Mouse (Mus musculus) ovary, postnatal 36 days (tissue): Measurements from ENCODE around the gene St6galnac3.

Experiments used
- DNase-seq: peaks from one replicate; pipeline ENCODE4 v3.0.0; 2022; ENCODE audit warnings: low spot score, mixed read lengths

Gene St6galnac3

DNA sequence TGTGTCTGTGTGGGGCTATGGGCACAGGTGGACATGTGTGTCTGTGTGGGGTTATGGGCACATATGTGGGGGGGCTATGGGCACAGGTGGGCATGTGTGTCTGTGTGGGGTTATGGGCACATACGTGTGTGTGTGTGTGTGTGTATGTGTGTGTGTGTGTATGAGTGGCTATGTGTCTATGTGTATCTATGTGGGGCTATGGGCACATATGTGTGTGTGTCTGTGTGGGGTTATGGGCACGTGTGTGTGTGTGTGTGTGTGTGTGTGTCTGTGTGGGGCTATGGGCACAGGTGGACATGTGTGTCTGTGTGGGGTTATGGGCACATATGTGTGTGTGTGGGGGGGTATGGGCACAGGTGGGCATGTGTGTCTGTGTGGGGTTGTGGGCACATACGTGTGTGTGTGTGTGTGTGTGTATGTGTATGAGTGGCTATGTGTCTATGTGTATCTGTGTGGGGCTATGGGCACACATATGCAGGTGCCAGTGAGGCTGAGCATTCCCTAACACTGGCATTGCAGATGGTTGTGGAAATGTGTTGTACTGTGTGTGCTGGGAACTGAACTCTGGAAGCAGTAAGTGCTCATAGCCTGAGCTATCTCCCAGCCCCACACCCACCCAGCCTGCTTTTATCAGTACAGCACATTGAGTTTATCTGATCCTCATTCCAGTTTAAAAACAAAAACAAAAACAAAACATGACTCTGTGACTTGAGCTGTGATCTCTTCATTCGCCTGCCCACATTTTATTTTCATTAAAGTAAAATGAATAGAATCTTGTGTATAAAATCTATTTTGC lies 8.6 kb upstream of the St6galnac3 start:
- no peak for DNase-seq

DNA sequence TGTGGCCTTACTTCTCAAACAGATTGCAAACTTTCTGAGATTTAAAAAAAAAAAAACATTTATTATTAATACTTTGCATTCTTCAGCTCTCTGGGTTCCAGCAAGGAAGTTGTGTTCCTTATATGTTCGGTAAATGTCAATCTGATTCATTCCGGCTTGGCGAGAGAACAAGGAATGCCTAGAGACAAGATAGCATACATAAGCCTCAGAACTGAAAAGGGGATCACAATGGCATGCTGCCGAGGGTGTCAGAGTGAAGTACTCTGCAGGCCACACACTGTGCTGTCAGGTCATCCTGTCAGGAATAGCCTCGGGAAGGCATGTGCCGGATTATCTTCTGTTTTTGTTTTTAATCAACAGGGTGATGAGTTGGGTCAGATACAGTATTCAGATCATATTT lies 7.8 kb upstream of the St6galnac3 start:
- DNase-seq = no peak

DNA sequence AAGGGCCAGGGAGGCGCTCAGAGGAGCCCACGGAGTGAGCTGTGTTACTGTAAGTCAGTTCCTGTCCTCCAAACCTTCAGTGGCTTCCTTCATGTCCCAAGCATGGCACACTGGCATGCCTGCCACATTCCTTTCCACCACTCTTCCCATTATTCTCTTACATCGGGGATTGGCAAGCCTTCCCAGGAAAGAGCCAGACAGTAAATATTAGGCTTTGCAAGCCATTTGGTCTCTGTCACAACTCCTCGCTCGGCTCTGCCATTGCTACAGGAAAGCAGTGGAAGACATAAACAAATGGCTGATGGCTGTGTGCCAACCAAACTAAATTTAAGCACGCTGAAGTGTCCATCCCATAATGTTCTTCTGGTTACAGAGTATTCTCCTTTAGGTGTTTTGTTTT lies 7.1 kb upstream of the St6galnac3 start:
- DNase-seq = no peak

DNA sequence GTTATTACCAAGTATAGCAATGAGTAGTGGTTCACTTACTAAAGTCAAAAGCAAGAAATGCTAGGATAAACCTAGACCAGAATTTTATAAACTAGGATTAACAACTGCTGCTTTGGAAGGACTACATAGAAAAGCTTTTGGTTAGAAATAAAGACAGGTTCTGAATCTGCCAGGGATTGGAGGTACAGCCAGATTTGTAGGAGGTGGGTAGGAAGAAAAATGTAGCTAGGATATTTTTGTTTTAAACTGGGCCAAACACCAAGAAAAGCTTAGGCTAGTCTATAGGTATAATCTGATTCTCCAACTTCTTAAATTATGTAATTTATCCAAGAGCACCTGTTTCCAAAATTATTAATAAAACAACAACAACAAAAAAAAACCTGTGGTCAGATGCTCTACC lies 3.6 kb upstream of the St6galnac3 start:
- DNase-seq = no peak

DNA sequence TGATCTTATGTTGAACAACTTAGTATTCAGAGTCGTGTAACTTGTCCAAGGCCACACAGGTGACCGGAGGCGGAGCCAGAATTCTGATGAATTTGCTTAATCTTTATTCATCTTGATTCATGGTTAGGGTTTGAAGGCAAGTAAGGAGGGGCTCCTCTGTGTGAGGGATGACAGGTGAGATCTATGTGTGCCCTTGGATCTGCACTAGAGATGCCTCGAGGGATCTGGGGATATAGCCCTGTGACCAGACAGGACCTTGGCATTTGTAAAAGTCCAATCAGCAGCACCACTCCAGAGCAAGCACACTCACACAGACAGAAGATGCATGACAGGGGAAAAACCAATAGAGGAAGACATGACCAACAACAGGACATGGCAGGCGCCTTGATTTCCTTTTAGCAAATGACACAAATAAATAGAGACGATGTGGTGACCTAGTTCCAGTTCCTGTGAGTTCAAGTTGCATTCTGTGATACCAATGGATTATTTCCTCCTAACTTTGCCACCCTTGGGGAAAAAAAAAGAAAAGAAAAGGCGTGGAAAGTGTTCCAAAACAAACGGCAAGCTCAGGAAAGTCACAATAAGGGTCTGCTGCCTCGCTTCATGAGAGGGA lies 1.4 kb downstream of the St6galnac3 start:
- DNase-seq = no peak

DNA sequence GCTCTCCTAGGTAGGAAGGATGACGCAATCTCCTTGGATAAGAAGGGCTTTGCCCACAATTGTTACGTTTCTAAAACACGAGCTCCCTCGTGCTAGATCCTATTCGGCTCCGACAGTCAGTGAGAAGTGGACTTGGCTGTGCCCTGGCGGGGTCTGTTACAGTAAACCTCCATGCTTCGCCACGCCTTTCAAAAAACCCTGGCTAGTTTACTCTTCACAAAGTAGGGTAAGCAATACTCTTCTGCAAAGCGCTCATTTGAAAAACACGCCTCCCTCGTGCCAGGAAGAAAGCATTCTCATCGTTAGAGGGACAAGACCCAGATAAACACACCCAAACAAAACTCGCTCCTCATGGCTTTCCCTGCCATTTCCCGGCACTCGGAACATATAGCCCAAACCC lies 3.4 kb downstream of the St6galnac3 start:
- no peak for DNase-seq

DNA sequence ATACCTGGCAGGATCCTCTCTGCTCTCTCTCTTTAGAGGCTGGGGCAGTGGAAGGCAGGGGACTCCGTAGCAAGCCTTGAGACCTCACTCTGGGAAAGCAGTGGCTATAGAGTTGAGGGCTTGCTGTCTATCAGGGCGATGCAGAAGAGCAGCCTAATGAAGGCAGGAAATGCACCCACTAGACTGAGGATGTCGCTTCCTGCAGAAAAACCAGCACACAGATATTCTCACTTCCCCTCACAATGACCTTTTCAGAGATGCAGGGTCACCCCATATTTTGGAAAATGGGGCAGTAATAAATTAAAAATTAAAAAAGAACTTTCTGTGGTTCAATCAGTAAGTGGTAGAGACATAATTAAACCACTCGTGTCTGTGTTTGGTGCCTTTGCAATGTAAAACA lies 4.1 kb downstream of the St6galnac3 start:
- no peak for DNase-seq

DNA sequence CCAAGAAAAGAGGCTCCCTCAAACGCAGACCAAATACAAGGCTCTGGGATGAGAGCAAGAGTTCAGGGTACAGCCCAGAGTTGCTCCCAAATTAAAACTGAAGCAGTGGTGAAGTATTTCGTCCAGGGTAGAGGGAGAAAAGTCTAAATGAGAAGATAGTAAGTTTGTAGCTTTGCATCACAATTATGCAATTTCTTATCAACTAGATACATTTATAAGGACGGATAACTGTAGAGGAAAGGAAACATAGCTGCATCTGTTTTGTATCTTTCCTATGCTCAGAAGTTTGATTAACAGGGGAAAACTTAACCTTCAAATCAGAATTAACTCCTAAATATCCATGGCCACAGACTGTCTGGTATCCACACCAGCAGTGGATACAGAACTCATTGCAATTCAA lies 4.7 kb downstream of the St6galnac3 start:
- no peak for DNase-seq

DNA sequence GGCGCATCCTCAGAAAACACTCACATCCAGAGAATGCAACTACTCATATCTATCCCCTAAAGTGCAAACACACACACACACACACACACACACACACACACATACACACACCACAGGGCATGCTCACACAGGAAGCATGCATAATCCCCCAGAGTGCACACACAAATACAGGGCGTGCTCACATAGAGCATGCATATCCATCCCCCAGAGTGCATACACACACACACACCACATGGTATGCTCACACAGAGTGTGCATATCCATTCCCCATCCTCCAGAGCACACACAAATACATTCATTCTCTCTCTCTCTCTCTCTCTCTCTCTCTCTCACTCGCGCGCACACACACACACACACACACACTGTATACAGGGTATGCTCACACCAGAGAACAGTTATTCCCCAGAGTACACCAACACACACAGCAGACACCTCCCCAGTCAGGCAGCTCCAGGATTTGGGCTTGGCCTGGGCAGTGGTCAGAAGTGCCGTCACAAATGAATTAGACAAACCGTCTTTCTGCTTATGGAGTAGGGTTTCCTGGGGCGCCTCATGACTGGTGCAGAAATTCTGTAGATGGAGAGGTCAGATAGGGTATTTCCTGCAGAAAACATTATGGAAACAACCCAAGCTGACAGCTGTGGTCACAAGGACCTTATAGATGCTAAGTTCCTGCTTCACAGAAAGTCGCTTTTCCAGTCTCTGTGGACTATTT lies 5.6 kb downstream of the St6galnac3 start:
- no peak for DNase-seq

DNA sequence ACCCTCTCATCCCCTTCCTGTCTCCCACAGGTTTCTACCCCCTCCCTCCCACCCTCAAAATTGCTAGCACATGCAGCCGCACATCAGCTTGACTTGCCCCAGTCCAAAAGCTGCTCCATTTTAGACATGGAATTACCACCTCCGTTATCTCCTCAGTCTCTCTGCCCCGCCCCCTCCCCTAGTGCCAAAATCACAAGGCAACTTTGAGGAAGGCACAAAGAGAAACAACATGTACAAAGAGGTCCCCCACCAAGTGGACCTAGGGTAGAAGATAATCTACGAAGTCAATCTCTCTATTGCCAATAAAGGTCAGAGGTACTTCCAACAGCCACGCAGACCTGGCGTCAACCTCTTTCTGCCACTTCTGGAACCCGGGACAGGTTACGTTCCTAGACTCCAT lies 6.2 kb downstream of the St6galnac3 start:
- no peak for DNase-seq

DNA sequence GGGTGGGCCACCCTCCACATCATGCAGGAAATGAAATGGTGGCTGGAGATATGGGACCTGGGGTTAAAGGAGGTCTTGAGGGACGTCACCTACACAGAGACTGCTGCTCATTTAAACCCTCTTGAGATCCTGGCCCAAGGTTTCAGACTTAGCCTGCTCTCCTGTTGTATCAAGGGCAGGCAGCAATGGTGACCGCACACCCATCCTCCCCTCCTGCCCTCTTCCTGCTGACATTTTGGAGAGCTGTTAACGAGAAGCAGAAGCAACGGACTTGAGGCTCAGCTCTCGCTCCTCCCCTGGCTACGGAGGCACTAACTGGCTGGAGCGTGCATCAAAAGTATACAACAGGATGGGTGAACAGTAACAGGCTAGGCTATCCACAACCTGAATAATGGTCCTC lies 7.2 kb downstream of the St6galnac3 start:
- DNase-seq = no peak

DNA sequence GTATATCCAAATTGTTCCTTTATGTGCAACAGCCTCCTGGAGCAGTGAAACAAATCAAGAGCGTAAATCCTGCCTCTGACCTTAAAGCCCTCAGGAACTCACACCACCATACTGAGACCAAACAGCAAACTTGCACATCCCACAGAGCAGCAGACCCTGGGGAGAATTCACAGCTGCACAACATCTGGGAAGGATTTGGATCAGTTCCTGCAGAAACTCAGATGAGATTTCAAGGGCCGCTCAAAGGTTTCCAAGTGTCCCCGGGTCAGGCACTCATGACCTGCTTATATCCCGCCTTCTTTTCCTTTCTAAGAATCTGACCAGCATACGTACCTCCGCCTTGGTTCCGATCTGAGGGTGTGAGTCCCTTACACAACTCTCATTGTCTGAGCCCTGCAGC lies 9.3 kb downstream of the St6galnac3 start:
- DNase-seq = no peak

DNA sequence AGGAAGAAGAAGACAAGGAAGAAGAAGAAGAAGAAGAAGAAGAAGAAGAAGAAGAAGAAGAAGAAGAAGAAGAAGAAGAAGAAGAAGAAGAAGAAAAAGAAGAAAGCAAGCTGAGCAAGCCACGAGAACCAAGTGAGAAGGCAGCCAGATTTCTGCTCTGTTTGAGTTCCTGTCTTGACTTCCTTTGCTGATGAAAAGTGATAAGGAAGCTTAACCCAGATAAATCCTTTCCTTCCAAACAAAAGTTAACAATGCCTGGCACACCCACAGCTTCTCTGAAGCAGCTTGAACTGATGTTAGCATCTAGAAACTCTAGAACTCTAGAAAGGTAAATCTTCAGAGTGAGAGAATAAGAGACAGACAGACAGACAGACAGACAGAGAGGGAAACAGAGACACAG lies 14.4 kb downstream of the St6galnac3 start:
- DNase-seq = no peak

DNA sequence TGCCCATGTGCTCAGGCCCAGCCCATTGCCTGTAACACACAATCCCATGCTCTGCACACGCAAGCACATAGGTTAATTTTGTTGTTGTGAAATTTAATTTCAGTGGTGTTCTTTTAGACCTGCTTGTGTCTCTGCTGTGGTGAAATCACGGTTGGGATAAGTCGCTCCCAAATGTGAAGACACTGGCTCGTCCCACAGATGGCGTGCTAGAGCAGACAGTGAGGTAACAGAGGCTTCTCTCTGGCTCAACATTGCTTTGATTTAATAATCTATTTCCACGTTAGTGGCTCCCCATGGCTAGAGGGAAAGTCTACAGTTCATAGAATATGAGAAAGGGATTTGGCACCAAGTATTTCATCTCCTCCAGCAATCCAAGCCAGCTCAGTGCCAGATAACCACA lies 17.3 kb downstream of the St6galnac3 start:
- no peak for DNase-seq

DNA sequence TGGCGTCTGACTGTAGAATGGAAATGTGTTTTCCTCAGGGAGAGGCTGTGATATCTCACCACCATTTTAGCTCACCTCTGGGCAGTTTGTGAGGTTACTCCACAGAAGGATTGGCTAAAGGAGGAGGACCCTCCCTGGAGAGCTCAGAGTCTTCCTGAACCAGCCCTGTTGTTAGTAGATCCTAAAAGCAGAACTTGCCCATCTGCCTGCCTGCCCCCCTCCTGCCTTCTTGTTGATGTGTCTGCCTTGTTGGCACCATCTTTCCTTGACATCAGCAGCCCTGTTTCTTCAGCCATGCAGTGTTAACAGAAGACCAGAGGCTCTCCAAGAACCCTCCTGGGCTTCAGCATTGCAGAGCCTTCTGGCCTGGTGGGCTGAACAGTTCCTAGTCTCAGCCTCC lies 18.1 kb downstream of the St6galnac3 start:
- DNase-seq = no peak

DNA sequence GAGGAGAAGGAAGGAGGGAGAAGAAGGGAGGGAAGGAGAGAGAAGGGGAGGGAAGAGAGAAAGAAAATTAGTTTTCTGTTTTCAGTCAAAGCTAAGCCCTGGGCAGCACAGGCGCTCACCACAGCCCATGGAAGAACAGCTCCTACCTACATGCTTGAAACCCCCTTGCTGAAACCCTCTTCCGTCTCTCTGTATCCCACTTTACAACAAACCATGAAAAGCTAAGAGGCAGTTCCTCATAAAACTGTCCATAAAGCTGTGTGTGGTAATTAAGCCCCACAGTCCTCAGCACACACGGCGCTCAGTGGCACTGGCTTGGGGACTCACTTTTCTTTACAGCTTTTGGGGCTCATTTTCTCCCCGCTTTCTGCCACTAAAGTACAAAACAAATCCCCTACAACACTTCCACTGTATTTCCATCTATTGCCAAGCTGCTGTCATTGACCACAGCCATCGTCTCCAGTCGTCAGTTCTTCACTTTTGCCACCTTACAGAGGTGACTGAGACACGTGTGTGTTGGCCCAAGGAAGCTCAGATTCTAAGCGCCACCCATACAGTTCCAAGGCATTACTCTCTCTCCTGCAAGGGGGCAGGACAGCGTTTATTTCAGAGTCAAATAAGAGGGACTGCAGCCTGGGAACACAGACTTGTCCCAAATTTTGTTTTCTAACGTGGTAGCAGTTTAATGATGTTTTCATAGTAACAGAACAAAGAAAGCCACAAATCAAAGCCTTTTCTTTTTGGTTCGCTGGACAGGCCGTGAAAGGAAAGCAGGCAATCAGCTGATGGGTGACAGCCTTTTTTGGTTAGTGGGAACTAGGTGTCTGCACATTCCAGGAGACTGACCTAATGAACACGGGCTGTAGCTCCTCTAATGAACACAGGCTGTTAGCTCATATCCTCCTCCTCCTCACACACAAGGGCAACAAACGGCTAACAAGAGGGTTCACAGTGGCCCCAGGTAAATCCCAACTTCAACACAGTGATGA lies 22.9 kb downstream of the St6galnac3 start:
- no peak for DNase-seq

DNA sequence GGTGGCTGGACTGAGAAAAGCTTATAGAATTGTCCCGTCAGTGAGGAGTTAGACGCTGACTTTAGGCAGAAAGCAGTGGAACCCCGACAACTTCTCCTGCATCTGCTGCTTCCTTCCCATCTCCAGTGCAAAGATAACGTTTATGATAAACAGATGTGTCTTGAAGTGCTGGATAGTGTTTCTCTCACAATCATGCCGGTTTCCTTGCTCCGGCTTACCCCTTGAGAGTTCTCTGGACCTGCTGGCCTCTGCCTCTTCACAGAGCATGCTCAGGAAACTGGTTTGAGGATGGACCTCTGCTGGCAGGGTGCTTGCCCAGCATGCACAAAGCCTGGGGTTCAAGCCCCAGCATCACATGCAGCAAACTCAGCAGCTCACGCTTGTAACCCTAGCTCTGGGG lies 23.8 kb downstream of the St6galnac3 start:
- no peak for DNase-seq

DNA sequence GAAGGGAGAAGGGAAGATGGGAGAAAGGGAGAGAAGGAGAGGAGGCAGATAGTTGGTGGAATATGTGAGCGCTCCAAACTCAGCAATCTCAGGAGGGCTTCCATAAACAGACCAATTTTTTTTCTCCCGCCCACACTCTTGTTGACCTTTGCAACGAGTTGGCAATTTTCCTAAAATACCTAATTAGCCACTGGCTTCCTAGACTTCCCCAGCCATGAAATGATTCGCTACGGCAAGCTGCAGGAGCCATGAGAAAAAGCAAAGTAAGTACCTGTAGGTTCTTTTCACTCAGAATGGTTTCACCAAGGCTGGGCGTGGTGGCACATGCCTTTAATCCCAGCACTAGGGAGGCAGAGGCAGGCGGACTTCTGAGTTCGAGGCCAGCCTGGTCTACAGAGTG lies 25.9 kb downstream of the St6galnac3 start:
- DNase-seq = no peak

DNA sequence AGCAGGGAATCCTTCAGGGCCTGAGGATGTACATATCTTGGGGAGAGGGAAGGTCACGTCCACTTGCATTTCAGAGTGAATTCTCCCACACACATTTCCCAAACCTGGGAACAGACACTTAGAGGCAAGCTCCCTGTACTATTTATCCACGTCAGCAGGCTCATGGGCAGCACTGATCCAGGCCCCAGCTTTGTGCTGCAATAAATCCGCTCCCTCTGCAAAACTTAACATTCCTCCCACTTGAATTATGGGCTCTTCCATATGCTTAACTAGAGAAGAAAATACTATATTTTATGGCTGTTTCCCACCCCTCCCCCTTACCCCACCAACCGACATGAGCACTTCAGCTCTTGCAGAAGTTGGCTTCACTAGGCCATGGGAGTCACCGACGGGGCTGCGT lies 32.0 kb downstream of the St6galnac3 start:
- DNase-seq = no peak

DNA sequence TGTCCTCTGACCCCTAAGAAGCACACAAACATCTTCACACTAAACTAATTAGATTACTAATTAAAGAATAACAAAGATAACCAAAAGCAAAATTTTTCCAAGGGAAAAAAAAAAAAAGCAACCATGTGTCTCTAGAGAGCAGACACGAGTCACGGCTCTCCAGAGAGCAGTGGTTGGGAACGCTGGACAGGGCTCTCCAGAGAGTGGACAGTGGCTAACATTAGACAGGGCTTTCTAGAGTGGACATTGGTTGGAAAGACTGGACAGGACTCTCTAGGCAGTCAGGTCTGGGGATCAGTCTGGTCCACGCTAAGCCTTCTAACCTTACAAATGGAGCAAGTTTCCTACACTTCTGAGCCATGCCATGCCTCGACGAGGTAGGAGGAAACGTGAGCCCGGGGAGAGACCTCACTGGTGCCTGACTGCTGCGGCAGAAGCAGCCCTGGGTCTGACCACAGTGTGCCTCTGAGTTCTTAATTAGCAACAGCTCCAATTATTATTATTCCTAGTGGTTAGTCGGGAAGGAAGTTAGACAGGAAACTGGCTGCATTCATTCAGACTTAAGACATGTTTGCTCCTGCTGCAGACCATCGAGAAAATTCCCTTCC lies 32.7 kb downstream of the St6galnac3 start:
- no peak for DNase-seq

DNA sequence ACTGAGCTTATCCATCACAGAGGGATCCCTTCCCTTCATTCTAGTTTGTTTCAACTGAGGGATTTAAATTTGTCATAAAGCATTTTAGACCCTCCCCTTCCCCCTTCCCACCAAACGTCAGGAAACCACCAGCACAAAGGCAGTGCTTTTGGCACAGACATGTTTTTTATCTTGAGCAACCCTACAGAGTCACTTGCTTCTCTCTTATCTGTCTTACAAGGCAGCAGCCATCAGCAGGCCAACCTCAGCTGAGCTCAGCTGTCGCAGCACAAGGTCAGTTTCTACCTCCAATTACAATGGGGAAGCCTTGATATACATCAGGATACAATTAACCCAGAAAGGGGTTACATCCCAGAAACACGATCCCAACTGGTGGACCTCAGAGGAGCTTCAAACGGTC lies 33.4 kb downstream of the St6galnac3 start:
- DNase-seq = no peak

DNA sequence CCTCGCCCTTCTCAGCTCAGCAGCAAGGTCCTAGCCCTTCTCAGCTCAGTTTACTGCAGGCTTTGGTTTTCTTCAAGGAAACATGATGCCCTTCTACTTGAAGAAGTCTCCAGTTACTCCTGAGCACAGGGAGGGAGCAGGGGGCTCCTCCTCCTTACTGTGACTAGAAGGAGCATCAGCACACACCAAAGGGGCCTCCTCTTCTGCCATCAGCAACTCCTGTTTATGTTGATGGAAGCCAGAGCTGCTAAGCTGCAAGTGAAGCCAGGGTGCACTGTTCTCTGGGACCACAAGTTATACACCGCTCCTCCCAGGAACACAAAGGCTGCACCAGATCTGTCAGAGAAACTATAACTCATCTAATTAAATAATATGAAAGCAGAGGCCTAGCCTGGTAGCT lies 34.4 kb downstream of the St6galnac3 start:
- no peak for DNase-seq
